Mouse (Mus musculus): ENCODE data around the gene Ccdc24. TPM values are rescaled to one million over a fixed set of nuclear protein-coding genes. Genes with fewer than 3 reads are reported as not detected.

Ccdc24 gene
- polyA plus RNA-seq, 1 experiment from 2014 or later = 2.9 TPM

- peaks cover 37% of the 10 kb centered on the region for H3K36me3 ChIP-seq
- no peak overlapping the region for H3K4me3 ChIP-seq
- no peaks in the 10 kb centered on the region for H3K27me3 ChIP-seq
- peaks cover 30% of the 10 kb centered on the region for H3K4me1 ChIP-seq
- whole genome bisulfite sequencing = 93% methylated on average over 15 of the region's 15 CpGs
- H3K9ac ChIP-seq = no peak overlapping the region
- no peak for ATAC-seq (ENCODE audit: low FRiP score)
- no peak overlapping the region for H3K27ac ChIP-seq
- no peaks in the 10 kb centered on the region for H3K9me3 ChIP-seq (replicated peaks)
- H3K4me2 ChIP-seq (replicated peaks) = no peak overlapping the region
Observed at GRCm38 (mm10) chr4:117889471-117889870, 17.1 kb upstream of the Ccdc24 start.

GRCm38 (mm10) chr4:117887920-117888319 is 15.6 kb upstream of the Ccdc24 start:
- peak overlapping the region; percentile 93 for H3K4me2 ChIP-seq (replicated peaks)
- H3K9ac ChIP-seq = 0 out of 2 replicates have a peak overlapping the region, but pooled peaks have one; percentile 15
- H3K9me3 ChIP-seq (replicated peaks) = no peaks in the 10 kb centered on the region
- peaks cover 40% of the 10 kb centered on the region for H3K4me1 ChIP-seq
- peaks cover 35% of the 10 kb centered on the region for H3K36me3 ChIP-seq
- peak overlapping the region; percentile 92; the same call in 1 of the 2 replicates for H3K4me3 ChIP-seq
- no peak for ATAC-seq (ENCODE audit: low FRiP score)
- no peaks in the 10 kb centered on the region for H3K27me3 ChIP-seq
- 72% methylated on average over 2 of the region's 2 CpGs for WGBS
- H3K27ac ChIP-seq = no peak overlapping the region

GRCm38 (mm10) chr4:117887133-117887532 is 14.8 kb upstream of the Ccdc24 start, which contains the start of gene Atp6v0b:
Atp6v0b (minus strand) TSS chr4:117887333.
- 0% methylated on average over 37 of the region's 37 CpGs for WGBS
- ATAC-seq (ENCODE audit: low FRiP score) = peak; percentile 81
- Histone ChIP-seq H3K36me3 (peaks cover 35% of the 10 kb centered on the region), H3K4me2 (replicated peaks) (peak within 1 kb of the TSS; percentile 93), H3K4me3 (peak within 1 kb of the TSS; percentile 92), H3K9ac (peak within 1 kb of the TSS; percentile 95), H3K27me3 (no peaks in the 10 kb centered on the region), H3K4me1 (peaks cover 44% of the 10 kb centered on the region), H3K27ac (peak within 1 kb of the TSS; percentile 60; the same call in 1 of the 2 replicates), H3K9me3 (replicated peaks) (no peaks in the 10 kb centered on the region)

- peak overlapping the region; percentile 92 for H3K4me3 ChIP-seq
- peaks cover 35% of the 10 kb centered on the region for H3K36me3 ChIP-seq
- peak overlapping the region; percentile 60; the same call in 1 of the 2 replicates for H3K27ac ChIP-seq
- 3% methylated on average over 24 of the region's 24 CpGs for WGBS
- H3K27me3 ChIP-seq = no peaks in the 10 kb centered on the region
- H3K4me1 ChIP-seq = peaks cover 47% of the 10 kb centered on the region
- peak overlapping the region; percentile 95 for H3K9ac ChIP-seq
- H3K4me2 ChIP-seq (replicated peaks) = peak overlapping the region; percentile 93
- 0 out of 2 replicates have a peak, but pooled peaks have one; percentile 3 for ATAC-seq (ENCODE audit: low FRiP score)
- no peaks in the 10 kb centered on the region for H3K9me3 ChIP-seq (replicated peaks)
Observed at GRCm38 (mm10) chr4:117886644-117887043, 14.3 kb upstream of the Ccdc24 start.

- no peaks in the 10 kb centered on the region for H3K9me3 ChIP-seq (replicated peaks)
- H3K9ac ChIP-seq = peak overlapping the region; percentile 95
- H3K4me2 ChIP-seq (replicated peaks) = peak overlapping the region; percentile 93
- H3K27me3 ChIP-seq = no peaks in the 10 kb centered on the region
- 88% methylated on average over 9 of the region's 9 CpGs for WGBS
- peaks cover 49% of the 10 kb centered on the region for H3K4me1 ChIP-seq
- no peak for ATAC-seq (ENCODE audit: low FRiP score)
- H3K4me3 ChIP-seq = peak overlapping the region; percentile 92
- H3K36me3 ChIP-seq = peaks cover 37% of the 10 kb centered on the region
- H3K27ac ChIP-seq = no peak overlapping the region
Observed at GRCm38 (mm10) chr4:117885994-117886393, 13.6 kb upstream of the Ccdc24 start.

- no peak for ATAC-seq (ENCODE audit: low FRiP score)
- Histone ChIP-seq H3K4me3 (no peak overlapping the region), H3K27me3 (no peaks in the 10 kb centered on the region), H3K27ac (no peak overlapping the region), H3K4me2 (replicated peaks) (no peak overlapping the region), H3K36me3 (peaks cover 44% of the 10 kb centered on the region), H3K9me3 (replicated peaks) (no peaks in the 10 kb centered on the region), H3K9ac (no peak overlapping the region), H3K4me1 (peaks cover 54% of the 10 kb centered on the region)
- WGBS = 95% methylated on average over 10 of the region's 10 CpGs
Observed at GRCm38 (mm10) chr4:117885093-117885492, 12.7 kb upstream of the Ccdc24 start.

- peaks cover 40% of the 10 kb centered on the region for H3K36me3 ChIP-seq
- 100% methylated on average over 1 of the region's 1 CpGs for WGBS
- no peaks in the 10 kb centered on the region for H3K27me3 ChIP-seq
- H3K9ac ChIP-seq = peak overlapping the region; percentile 90; the same call in 1 of the 2 replicates
- ATAC-seq (ENCODE audit: low FRiP score) = no peak
- no peaks in the 10 kb centered on the region for H3K9me3 ChIP-seq (replicated peaks)
- peak overlapping the region; percentile 88 for H3K4me2 ChIP-seq (replicated peaks)
- no peak overlapping the region for H3K27ac ChIP-seq
- no peak overlapping the region for H3K4me3 ChIP-seq
- H3K4me1 ChIP-seq = peaks cover 61% of the 10 kb centered on the region
Observed at GRCm38 (mm10) chr4:117884146-117884545, 11.8 kb upstream of the Ccdc24 start.

- H3K36me3 ChIP-seq = peaks cover 40% of the 10 kb centered on the region
- H3K9ac ChIP-seq = peak within 1 kb of the TSS; percentile 90
- peak; percentile 54 for ATAC-seq (ENCODE audit: low FRiP score)
- H3K4me3 ChIP-seq = peak within 1 kb of the TSS; percentile 89
- no peaks in the 10 kb centered on the region for H3K27me3 ChIP-seq
- peaks cover 67% of the 10 kb centered on the region for H3K4me1 ChIP-seq
- H3K9me3 ChIP-seq (replicated peaks) = no peaks in the 10 kb centered on the region
- peak within 1 kb of the TSS; percentile 88 for H3K4me2 ChIP-seq (replicated peaks)
- peak within 1 kb of the TSS; percentile 76 for H3K27ac ChIP-seq
- WGBS = under 1% methylated on average over 92 of the region's 103 CpGs
Observed at GRCm38 (mm10) chr4:117882701-117883691, 10.6 kb upstream of the Ccdc24 start, which contains the start of gene B4galt2. B4galt2 (minus strand) TSS chr4:117883487.

- Histone ChIP-seq H3K4me2 (replicated peaks) (no peak overlapping the region), H3K9me3 (replicated peaks) (no peaks in the 10 kb centered on the region), H3K36me3 (peaks cover 61% of the 10 kb centered on the region), H3K27me3 (no peaks in the 10 kb centered on the region), H3K9ac (no peak overlapping the region), H3K4me1 (peaks cover 41% of the 10 kb centered on the region), H3K4me3 (no peak overlapping the region), H3K27ac (no peak overlapping the region)
- no peak for ATAC-seq (ENCODE audit: low FRiP score)
- WGBS = 84% methylated on average over 5 of the region's 5 CpGs
Observed at GRCm38 (mm10) chr4:117878703-117879102, 6.3 kb upstream of the Ccdc24 start.

- no peak overlapping the region for H3K4me3 ChIP-seq
- H3K9ac ChIP-seq = no peak overlapping the region
- no peaks in the 10 kb centered on the region for H3K27me3 ChIP-seq
- no peak for ATAC-seq (ENCODE audit: low FRiP score)
- peaks cover 65% of the 10 kb centered on the region for H3K36me3 ChIP-seq
- 68% methylated on average over 10 of the region's 10 CpGs for WGBS
- H3K9me3 ChIP-seq (replicated peaks) = no peaks in the 10 kb centered on the region
- H3K4me2 ChIP-seq (replicated peaks) = no peak overlapping the region
- H3K4me1 ChIP-seq = peaks cover 38% of the 10 kb centered on the region
- H3K27ac ChIP-seq = no peak overlapping the region
Observed at GRCm38 (mm10) chr4:117878301-117878700, 5.9 kb upstream of the Ccdc24 start.

- no peak overlapping the region for H3K4me2 ChIP-seq (replicated peaks)
- H3K4me1 ChIP-seq = peaks cover 23% of the 10 kb centered on the region
- H3K27me3 ChIP-seq = no peaks in the 10 kb centered on the region
- ATAC-seq (ENCODE audit: low FRiP score) = no peak
- H3K4me3 ChIP-seq = no peak overlapping the region
- no peak overlapping the region for H3K9ac ChIP-seq
- H3K36me3 ChIP-seq = peaks cover 50% of the 10 kb centered on the region
- WGBS = 87% methylated on average over 9 of the region's 9 CpGs
- no peaks in the 10 kb centered on the region for H3K9me3 ChIP-seq (replicated peaks)
- H3K27ac ChIP-seq = no peak overlapping the region
Observed at GRCm38 (mm10) chr4:117873615-117874014, 1.3 kb upstream of the Ccdc24 start.

GRCm38 (mm10) chr4:117871787-117872186 is 570 bp downstream of the Ccdc24 start:
- Histone ChIP-seq H3K27me3 (0 out of 2 replicates have a peak, but pooled peaks cover 5% of the 10 kb centered on the region), H3K9me3 (replicated peaks) (no peaks in the 10 kb centered on the region), H3K4me1 (peaks cover 25% of the 10 kb centered on the region), H3K27ac (no peak overlapping the region), H3K4me3 (no peak overlapping the region), H3K4me2 (replicated peaks) (no peak overlapping the region), H3K36me3 (peaks cover 36% of the 10 kb centered on the region), H3K9ac (no peak overlapping the region)
- no peak for ATAC-seq (ENCODE audit: low FRiP score)
- WGBS = 62% methylated on average over 7 of the region's 7 CpGs

All from hindbrain, embryonic 12.5 days (tissue).